Mouse (Mus musculus): ENCODE data around the gene Cr1l.

DNA sequence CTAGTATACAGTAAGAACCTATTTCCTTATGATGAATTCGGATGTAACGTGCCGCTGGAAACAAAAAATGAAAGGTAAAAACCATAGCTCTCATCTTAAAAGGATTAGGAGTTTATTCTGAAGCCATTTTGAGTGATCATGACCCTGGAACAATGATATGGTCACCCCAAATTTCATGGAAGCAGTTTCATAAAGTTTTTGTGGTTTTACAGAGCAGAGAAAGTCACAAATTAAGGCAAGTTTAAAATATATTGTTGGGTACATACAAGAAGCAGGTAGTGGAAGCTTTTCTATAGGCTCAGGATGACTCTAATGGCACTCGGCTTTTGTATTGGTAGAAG is 259 bp upstream of the Cr1l start:
- TF ChIP-seq CTCF (IDR thresholded peaks at IDR 0.05; ENCODE audit: control insufficient read depth, insufficient read depth, insufficient replicate concordance, low read depth, low read length) (no peak), POLR2A (IDR thresholded peaks at IDR 0.05; ENCODE audit: control insufficient read depth, low read depth, low read length) (no peak)

Data from testis, adult 2 months (tissue).